Mouse (Mus musculus): ENCODE results near the gene Acp6. TPM values are rescaled to one million over a fixed set of nuclear protein-coding genes. Genes with fewer than 3 reads are reported as not detected.

Acp6 gene
- polyA plus RNA-seq, 1 experiment from 2014 or later, result 11.7 TPM

- Histone ChIP-seq H3K27ac (replicated peaks; ENCODE audit: low read depth, low read length) (peak overlapping the region; percentile 53; the same call in 1 of the 2 replicates), H3K9me3 (ENCODE audit: control insufficient read depth, low read length) (no peaks in the 10 kb centered on the region), H3K4me3 (replicated peaks; ENCODE audit: low read depth, low read length) (peak overlapping the region; percentile 65), H3K27me3 (ENCODE audit: control insufficient read depth, insufficient read depth, low read length) (no peaks in the 10 kb centered on the region), H3K36me3 (ENCODE audit: control insufficient read depth, insufficient read depth, low read length) (no peaks in the 10 kb centered on the region), H3K9ac (replicated peaks; ENCODE audit: low read length) (peak overlapping the region; percentile 29; the same call in 1 of the 2 replicates), H3K4me1 (ENCODE audit: control insufficient read depth, insufficient read depth, low read length) (peaks cover 8% of the 10 kb centered on the region; the same call in 1 of the 2 replicates), H3K4me2 (ENCODE audit: low read length) (peak overlapping the region; percentile 86)
- 1% methylated on average over 17 of the region's 17 CpGs for WGBS
- DNase-seq (peak; percentile 83), ATAC-seq (ENCODE audit: low FRiP score, low TSS enrichment) (peak; percentile 59)
These were observed 498 bp upstream of the Acp6 start for GRCm38 (mm10) chr3:97157958-97158599.

DNA sequence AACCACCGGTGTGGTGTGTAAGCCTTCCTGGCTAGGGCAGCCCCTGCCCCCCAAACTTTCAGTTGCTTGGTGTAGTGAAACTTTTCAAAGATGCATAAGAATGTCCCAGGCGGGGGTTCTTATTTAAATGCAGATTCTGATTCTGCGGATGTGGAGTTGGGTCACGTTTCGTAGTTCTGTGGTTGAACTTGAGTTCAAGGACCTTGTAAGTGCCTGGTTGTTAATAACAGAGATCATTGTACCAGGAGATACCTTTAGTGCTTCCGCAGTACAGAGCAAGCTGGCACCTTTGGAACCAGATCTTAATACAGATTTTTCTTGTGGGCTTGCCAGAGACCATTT is 903 bp downstream of the Acp6 start:
- 5% methylated on average over 6 of the region's 6 CpGs for WGBS
- Histone ChIP-seq H3K9me3 (ENCODE audit: control insufficient read depth, low read length) (no peaks in the 10 kb centered on the region), H3K27me3 (ENCODE audit: control insufficient read depth, insufficient read depth, low read length) (no peaks in the 10 kb centered on the region), H3K4me1 (ENCODE audit: control insufficient read depth, insufficient read depth, low read length) (peaks cover 8% of the 10 kb centered on the region; the same call in 1 of the 2 replicates), H3K4me3 (replicated peaks; ENCODE audit: low read depth, low read length) (peak overlapping the region; percentile 65), H3K36me3 (ENCODE audit: control insufficient read depth, insufficient read depth, low read length) (no peaks in the 10 kb centered on the region), H3K9ac (replicated peaks; ENCODE audit: low read length) (peak overlapping the region; percentile 62), H3K27ac (replicated peaks; ENCODE audit: low read depth, low read length) (no peak overlapping the region), H3K4me2 (ENCODE audit: low read length) (peak overlapping the region; percentile 86)
- no peak for DNase-seq
- no peak for ATAC-seq (ENCODE audit: low FRiP score, low TSS enrichment)

DNA sequence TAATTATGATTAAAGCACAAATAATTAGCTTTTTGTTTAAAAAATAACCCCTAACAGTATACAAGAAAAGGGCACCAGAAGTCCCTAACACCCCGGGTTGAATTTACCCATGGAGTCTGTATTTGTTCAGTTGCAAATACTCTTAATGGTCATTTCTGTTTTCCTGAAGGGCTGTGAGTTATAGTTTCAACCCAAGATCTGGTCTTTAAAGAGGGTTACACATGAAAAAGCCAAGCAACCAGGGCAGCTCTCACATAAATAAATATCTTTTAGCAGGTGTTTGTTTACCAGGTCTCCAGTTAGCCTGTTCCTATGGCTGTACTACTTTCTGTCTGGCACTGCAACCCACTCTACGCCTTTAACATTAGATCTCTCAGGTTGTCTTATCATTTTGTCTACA is 1.4 kb downstream of the Acp6 start:
- 79% methylated on average over 2 of the region's 2 CpGs for WGBS
- Histone ChIP-seq H3K4me3 (replicated peaks; ENCODE audit: low read depth, low read length) (peak overlapping the region; percentile 65; the same call in 1 of the 2 replicates), H3K9me3 (ENCODE audit: control insufficient read depth, low read length) (no peaks in the 10 kb centered on the region), H3K27me3 (ENCODE audit: control insufficient read depth, insufficient read depth, low read length) (no peaks in the 10 kb centered on the region), H3K36me3 (ENCODE audit: control insufficient read depth, insufficient read depth, low read length) (no peaks in the 10 kb centered on the region), H3K27ac (replicated peaks; ENCODE audit: low read depth, low read length) (no peak overlapping the region), H3K4me2 (ENCODE audit: low read length) (peak overlapping the region; percentile 86), H3K4me1 (ENCODE audit: control insufficient read depth, insufficient read depth, low read length) (peaks cover 8% of the 10 kb centered on the region; the same call in 1 of the 2 replicates), H3K9ac (replicated peaks; ENCODE audit: low read length) (no peak overlapping the region)
- no peak for DNase-seq
- ATAC-seq (ENCODE audit: low FRiP score, low TSS enrichment), result no peak

GRCm38 (mm10) chr3:97160908-97161307 is 2.3 kb downstream of the Acp6 start:
- no peak overlapping the region for H3K4me3 ChIP-seq (replicated peaks; ENCODE audit: low read depth, low read length)
- WGBS, result 70% methylated on average over 10 of the region's 10 CpGs
- ATAC-seq (ENCODE audit: low FRiP score, low TSS enrichment) (no peak), DNase-seq (no peak)
- H3K27ac ChIP-seq (replicated peaks; ENCODE audit: low read depth, low read length), result no peak overlapping the region
- no peaks in the 10 kb centered on the region for H3K36me3 ChIP-seq (ENCODE audit: control insufficient read depth, insufficient read depth, low read length)
- H3K9me3 ChIP-seq (ENCODE audit: control insufficient read depth, low read length), result no peaks in the 10 kb centered on the region
- H3K9ac ChIP-seq (replicated peaks; ENCODE audit: low read length), result no peak overlapping the region
- no peak overlapping the region; the same call in 1 of the 2 replicates for H3K4me2 ChIP-seq (ENCODE audit: low read length)
- peaks cover 8% of the 10 kb centered on the region; the same call in 1 of the 2 replicates for H3K4me1 ChIP-seq (ENCODE audit: control insufficient read depth, insufficient read depth, low read length)
- no peaks in the 10 kb centered on the region for H3K27me3 ChIP-seq (ENCODE audit: control insufficient read depth, insufficient read depth, low read length)

- H3K9me3 ChIP-seq (ENCODE audit: control insufficient read depth, low read length), result no peaks in the 10 kb centered on the region
- H3K36me3 ChIP-seq (ENCODE audit: control insufficient read depth, insufficient read depth, low read length), result no peaks in the 10 kb centered on the region
- H3K4me2 ChIP-seq (ENCODE audit: low read length), result no peak overlapping the region
- 55% methylated on average over 4 of the region's 4 CpGs for WGBS
- H3K27ac ChIP-seq (replicated peaks; ENCODE audit: low read depth, low read length), result no peak overlapping the region
- H3K4me1 ChIP-seq (ENCODE audit: control insufficient read depth, insufficient read depth, low read length), result peaks cover 8% of the 10 kb centered on the region; the same call in 1 of the 2 replicates
- H3K4me3 ChIP-seq (replicated peaks; ENCODE audit: low read depth, low read length), result no peak overlapping the region
- DNase-seq (no peak), ATAC-seq (ENCODE audit: low FRiP score, low TSS enrichment) (no peak)
- H3K9ac ChIP-seq (replicated peaks; ENCODE audit: low read length), result no peak overlapping the region
- H3K27me3 ChIP-seq (ENCODE audit: control insufficient read depth, insufficient read depth, low read length), result no peaks in the 10 kb centered on the region
These were observed 3.2 kb downstream of the Acp6 start for GRCm38 (mm10) chr3:97161773-97162172.

DNA sequence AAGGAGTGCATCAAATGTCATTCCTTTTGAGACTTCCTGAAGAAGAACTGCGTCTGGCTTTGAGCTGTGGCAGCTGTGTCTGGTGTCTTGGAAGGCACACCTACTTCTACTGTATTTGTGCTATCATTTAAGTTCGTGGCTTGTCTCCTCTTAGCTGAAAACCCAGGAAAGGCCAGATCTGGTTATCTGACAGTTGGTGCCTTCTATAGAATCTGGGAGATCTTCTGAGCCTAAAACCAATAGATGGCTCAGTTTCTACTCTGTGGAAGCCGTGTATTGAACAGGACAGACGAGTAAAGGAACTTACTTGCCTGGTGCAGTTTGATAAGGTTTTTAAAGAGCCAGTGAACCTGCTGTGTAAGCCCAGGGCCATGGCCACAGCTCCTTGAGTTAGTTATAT is 5.9 kb downstream of the Acp6 start:
- Histone ChIP-seq H3K27ac (replicated peaks; ENCODE audit: low read depth, low read length) (no peak overlapping the region), H3K36me3 (ENCODE audit: control insufficient read depth, insufficient read depth, low read length) (no peaks in the 10 kb centered on the region), H3K4me3 (replicated peaks; ENCODE audit: low read depth, low read length) (no peak overlapping the region), H3K9me3 (ENCODE audit: control insufficient read depth, low read length) (no peaks in the 10 kb centered on the region), H3K27me3 (ENCODE audit: control insufficient read depth, insufficient read depth, low read length) (no peaks in the 10 kb centered on the region), H3K9ac (replicated peaks; ENCODE audit: low read length) (no peak overlapping the region), H3K4me1 (ENCODE audit: control insufficient read depth, insufficient read depth, low read length) (0 out of 2 replicates have a peak, but pooled peaks cover 3% of the 10 kb centered on the region), H3K4me2 (ENCODE audit: low read length) (no peak overlapping the region)
- 89% methylated on average over 4 of the region's 4 CpGs for WGBS
- DNase-seq (no peak), ATAC-seq (ENCODE audit: low FRiP score, low TSS enrichment) (no peak)

- no peak overlapping the region for H3K9ac ChIP-seq (replicated peaks; ENCODE audit: low read length)
- no peaks in the 10 kb centered on the region for H3K9me3 ChIP-seq (ENCODE audit: control insufficient read depth, low read length)
- H3K4me1 ChIP-seq (ENCODE audit: control insufficient read depth, insufficient read depth, low read length), result no peaks in the 10 kb centered on the region
- DNase-seq (no peak), ATAC-seq (ENCODE audit: low FRiP score, low TSS enrichment) (no peak)
- H3K27ac ChIP-seq (replicated peaks; ENCODE audit: low read depth, low read length), result no peak overlapping the region
- no peaks in the 10 kb centered on the region for H3K27me3 ChIP-seq (ENCODE audit: control insufficient read depth, insufficient read depth, low read length)
- H3K4me2 ChIP-seq (ENCODE audit: low read length), result no peak overlapping the region
- no peaks in the 10 kb centered on the region for H3K36me3 ChIP-seq (ENCODE audit: control insufficient read depth, insufficient read depth, low read length)
- no peak overlapping the region for H3K4me3 ChIP-seq (replicated peaks; ENCODE audit: low read depth, low read length)
- WGBS, result 79% methylated on average over 4 of the region's 4 CpGs
These were observed 8.5 kb downstream of the Acp6 start for GRCm38 (mm10) chr3:97167126-97167525.

DNA sequence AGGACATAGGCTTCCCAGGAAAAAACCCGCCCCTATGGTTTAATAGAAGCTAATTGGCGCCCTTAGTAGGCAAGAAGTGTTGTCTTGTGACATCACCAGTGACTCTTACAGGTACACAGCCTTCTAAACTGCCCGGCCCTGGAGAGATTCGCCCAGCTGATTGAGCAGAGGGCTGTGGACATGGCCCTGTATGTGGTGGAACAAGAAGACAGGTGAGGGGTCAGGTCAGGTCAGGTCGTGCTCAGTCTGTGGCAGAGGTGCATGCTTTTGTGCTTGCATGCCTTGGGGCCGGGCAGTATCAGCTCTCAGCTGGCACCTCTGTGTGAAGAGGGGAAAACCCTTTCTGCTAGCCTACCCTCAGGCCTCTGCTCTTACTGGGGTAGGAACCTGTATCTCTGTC is 13.0 kb downstream of the Acp6 start:
- no peak overlapping the region for H3K4me2 ChIP-seq (ENCODE audit: low read length)
- H3K27me3 ChIP-seq (ENCODE audit: control insufficient read depth, insufficient read depth, low read length), result no peaks in the 10 kb centered on the region
- no peak for DNase-seq
- H3K36me3 ChIP-seq (ENCODE audit: control insufficient read depth, insufficient read depth, low read length), result no peaks in the 10 kb centered on the region
- no peak for ATAC-seq (ENCODE audit: low FRiP score, low TSS enrichment)
- no peak overlapping the region for H3K9ac ChIP-seq (replicated peaks; ENCODE audit: low read length)
- H3K4me3 ChIP-seq (replicated peaks; ENCODE audit: low read depth, low read length), result no peak overlapping the region
- WGBS, result 84% methylated on average over 6 of the region's 6 CpGs
- H3K9me3 ChIP-seq (ENCODE audit: control insufficient read depth, low read length), result no peaks in the 10 kb centered on the region
- no peaks in the 10 kb centered on the region for H3K4me1 ChIP-seq (ENCODE audit: control insufficient read depth, insufficient read depth, low read length)
- H3K27ac ChIP-seq (replicated peaks; ENCODE audit: low read depth, low read length), result no peak overlapping the region

- ATAC-seq (ENCODE audit: low FRiP score, low TSS enrichment) (no peak), DNase-seq (no peak)
- Histone ChIP-seq H3K27me3 (ENCODE audit: control insufficient read depth, insufficient read depth, low read length) (no peaks in the 10 kb centered on the region), H3K9me3 (ENCODE audit: control insufficient read depth, low read length) (no peaks in the 10 kb centered on the region), H3K4me3 (replicated peaks; ENCODE audit: low read depth, low read length) (no peak overlapping the region), H3K36me3 (ENCODE audit: control insufficient read depth, insufficient read depth, low read length) (no peaks in the 10 kb centered on the region), H3K4me2 (ENCODE audit: low read length) (no peak overlapping the region), H3K9ac (replicated peaks; ENCODE audit: low read length) (no peak overlapping the region), H3K4me1 (ENCODE audit: control insufficient read depth, insufficient read depth, low read length) (no peaks in the 10 kb centered on the region), H3K27ac (replicated peaks; ENCODE audit: low read depth, low read length) (no peak overlapping the region)
- 70% methylated on average over 9 of the region's 9 CpGs for WGBS
These were observed 13.7 kb downstream of the Acp6 start for GRCm38 (mm10) chr3:97172231-97172630.
